Mouse (Mus musculus) bone marrow macrophage, adult 2 months (primary cell): ENCODE measurements around the gene Plppr1. TPM values are rescaled to one million over a fixed set of nuclear protein-coding genes. Genes with fewer than 3 reads are reported as not detected.

Source experiments
- H3K27ac ChIP-seq: 2 replicates; pipeline ENCODE4 v1.5.1; 2012; ENCODE audit warnings: low read depth, low read length; ENCODE audit not compliant: insufficient read depth
- H3K4me1 ChIP-seq: 2 replicates; pipeline ENCODE4 v1.6.1; 2012; ENCODE audit warnings: low read length; ENCODE audit not compliant: control insufficient read depth, insufficient read depth
- H3K4me3 ChIP-seq: 2 replicates; pipeline ENCODE4 v1.5.1; 2012; ENCODE audit warnings: mild to moderate bottlenecking, low read length, moderate library complexity; ENCODE audit not compliant: insufficient read depth
- CTCF ChIP-seq: IDR thresholded peaks from 2 replicates; pipeline ENCODE4 v1.5.1; 2012; ENCODE audit warnings: low read depth, mild to moderate bottlenecking, low read length, moderate library complexity
- POLR2A ChIP-seq: IDR thresholded peaks from 2 replicates; pipeline ENCODE4 v1.6.1; 2012; ENCODE audit warnings: mild to moderate bottlenecking, low read depth, low read length, borderline replicate concordance
- polyA plus RNA-seq: library from polyadenylated mRNA; stranded (reverse); fragments of >200 nt; gene quantifications from 2 replicates; pipeline ENCODE4 v1.2.4, GENCODE M21; 2012; ENCODE audit not compliant: missing spikeins, insufficient read depth, insufficient read length

The Plppr1 gene
- polyA plus RNA-seq, 1 experiment = not detected

DNA sequence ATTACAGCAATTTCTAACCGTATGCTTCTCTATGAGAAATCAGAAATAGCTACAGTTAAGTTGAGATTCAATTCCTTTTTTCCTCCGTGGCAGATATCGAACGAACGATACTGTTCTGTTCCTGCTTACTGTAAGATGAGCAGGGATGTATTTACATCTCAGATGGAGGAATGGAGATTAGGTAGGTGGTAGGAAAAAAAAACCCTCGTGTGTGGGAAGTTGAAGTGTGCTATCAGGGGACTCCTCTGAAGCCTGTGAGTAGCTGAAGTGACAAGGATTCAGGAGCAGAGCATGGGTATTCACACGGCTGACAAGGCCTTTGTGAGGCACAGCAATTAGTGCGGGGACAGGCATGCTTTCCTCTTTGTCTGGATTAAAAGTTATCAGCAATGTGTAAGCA, 49.3 kb downstream of the Plppr1 start:
- no peak overlapping the region for H3K27ac ChIP-seq
- no peak overlapping the region for H3K4me3 ChIP-seq
- TF ChIP-seq POLR2A (no peak), CTCF (no peak)
- no peaks in the 10 kb centered on the region for H3K4me1 ChIP-seq

DNA sequence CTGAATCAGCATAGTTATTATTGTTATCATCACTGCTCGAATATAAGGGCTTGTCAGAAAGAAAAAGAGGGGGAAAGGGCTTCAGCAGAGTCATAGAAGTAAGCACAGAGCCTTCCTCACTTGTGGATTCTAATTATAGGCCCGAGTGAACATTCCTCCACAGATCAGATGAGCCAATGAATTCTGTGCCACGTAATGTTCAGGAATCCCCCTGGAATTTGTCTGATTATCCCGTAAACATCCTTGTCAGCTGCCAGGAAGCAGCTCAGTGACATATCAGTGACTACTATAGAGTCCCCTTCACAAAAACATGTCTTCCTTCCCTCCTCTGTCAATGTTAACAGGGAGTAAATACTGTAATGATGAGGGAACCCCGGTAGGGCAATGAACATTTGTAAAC, 50.9 kb downstream of the Plppr1 start:
- H3K27ac ChIP-seq = no peak overlapping the region
- TF ChIP-seq POLR2A = no peak
- no peak for TF ChIP-seq CTCF
- H3K4me3 ChIP-seq = no peak overlapping the region
- H3K4me1 ChIP-seq = no peaks in the 10 kb centered on the region

DNA sequence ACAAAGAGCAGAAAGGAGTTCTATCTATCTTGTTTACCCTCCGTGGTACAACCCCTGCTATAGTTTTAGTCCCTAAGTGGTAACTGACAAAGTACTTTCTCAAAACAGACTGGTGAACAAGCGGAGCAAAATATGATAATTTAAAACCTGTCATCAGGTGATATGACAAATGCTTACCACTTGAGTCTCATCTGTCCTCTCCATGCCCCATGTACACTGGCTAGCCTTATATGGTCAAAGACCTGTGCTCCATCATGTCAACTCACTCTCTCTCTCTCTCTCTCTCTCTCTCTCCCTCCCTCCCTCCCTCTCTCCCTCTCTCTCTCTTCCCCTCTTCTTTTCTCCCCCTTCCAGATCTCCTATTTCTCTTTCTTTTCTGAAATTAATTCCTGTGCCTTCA, 59.8 kb downstream of the Plppr1 start:
- no peak for TF ChIP-seq POLR2A
- TF ChIP-seq CTCF = no peak
- H3K4me1 ChIP-seq = no peaks in the 10 kb centered on the region
- no peak overlapping the region for H3K27ac ChIP-seq
- H3K4me3 ChIP-seq = no peak overlapping the region

DNA sequence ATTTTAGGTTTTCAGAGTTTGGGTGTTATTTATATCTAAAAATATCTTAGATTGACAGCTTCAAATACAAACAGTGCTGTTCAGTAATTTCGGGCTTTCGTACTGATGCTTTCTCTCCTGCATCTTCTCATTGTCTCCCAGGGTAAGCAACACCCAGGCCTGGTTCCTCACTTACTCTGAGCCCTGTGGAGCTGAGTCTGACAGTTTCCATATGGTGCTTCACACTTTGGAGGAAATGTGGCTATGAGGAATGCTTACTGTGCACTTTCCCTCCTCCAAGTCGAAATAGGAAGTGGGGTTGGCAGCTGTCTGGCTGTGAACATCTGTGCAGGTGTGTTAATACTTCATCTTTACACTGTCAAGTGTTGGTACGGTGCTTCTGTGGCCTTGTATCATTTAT, 85.7 kb downstream of the Plppr1 start:
- no peak overlapping the region for H3K4me3 ChIP-seq
- H3K4me1 ChIP-seq = no peaks in the 10 kb centered on the region
- TF ChIP-seq POLR2A = no peak
- no peak for TF ChIP-seq CTCF
- H3K27ac ChIP-seq = no peak overlapping the region

DNA sequence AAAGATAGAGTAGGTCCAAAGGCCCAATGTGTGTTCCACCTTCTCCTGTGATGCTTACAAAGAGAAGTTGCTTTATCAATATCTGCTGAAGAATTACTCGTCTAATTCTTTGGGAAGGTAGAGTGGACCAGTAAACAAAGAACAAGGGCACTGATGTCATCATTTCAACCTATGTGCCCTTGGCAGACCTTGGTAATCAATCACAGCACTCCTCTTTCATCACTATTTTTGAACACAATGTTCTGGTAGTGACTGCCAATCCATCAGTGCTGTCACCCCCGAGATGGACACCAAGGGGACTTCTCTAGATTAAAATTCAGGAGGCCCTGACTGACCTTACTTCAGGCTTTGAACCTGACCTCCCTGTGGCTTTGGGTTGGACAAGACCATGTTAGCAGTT, 89.7 kb downstream of the Plppr1 start:
- TF ChIP-seq CTCF (no peak), POLR2A (no peak)
- H3K4me3 ChIP-seq = no peak overlapping the region
- H3K4me1 ChIP-seq = no peaks in the 10 kb centered on the region
- H3K27ac ChIP-seq = no peak overlapping the region

DNA sequence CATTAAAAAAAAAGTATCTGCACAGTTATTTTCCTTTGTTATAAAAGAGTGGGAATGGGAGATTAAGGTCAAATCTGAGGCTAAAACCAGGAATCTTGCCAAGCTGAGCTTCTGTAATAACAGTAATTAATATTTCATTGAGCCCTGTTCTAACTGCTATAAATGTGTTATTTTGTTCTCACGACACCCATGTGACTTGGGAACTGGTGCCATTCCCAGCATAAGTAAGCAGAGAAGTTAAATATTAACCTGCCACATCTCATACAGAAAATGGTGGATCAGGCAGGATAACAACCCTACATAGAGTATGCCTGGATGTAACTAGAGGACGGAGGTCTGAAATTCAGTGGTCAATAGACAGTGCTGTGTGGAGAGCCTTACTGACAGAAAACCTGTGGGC, 90.2 kb downstream of the Plppr1 start:
- H3K27ac ChIP-seq = no peak overlapping the region
- TF ChIP-seq CTCF = no peak
- TF ChIP-seq POLR2A = no peak
- no peak overlapping the region for H3K4me3 ChIP-seq
- no peaks in the 10 kb centered on the region for H3K4me1 ChIP-seq

DNA sequence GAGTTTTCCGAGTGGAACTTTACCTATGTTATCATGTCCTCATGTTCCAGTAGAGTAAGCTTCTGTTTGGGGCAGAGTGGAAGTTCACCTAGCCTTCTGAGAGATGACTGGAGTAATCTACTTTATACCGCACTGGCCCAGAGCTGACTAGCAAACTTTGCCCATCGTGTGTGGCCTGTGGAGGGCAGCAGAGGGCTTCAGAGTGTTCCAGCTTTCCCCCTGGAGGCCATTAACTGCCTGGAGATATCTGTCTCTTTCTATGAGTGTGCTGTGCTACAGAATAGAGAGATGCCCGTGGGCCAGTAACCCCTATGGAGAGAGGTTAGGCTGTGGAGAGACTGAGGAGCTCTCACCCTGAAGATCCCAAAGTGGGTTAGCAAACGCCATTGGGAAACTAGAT, 94.8 kb downstream of the Plppr1 start:
- H3K27ac ChIP-seq = no peak overlapping the region
- TF ChIP-seq POLR2A (no peak), CTCF (no peak)
- no peaks in the 10 kb centered on the region for H3K4me1 ChIP-seq
- no peak overlapping the region for H3K4me3 ChIP-seq

DNA sequence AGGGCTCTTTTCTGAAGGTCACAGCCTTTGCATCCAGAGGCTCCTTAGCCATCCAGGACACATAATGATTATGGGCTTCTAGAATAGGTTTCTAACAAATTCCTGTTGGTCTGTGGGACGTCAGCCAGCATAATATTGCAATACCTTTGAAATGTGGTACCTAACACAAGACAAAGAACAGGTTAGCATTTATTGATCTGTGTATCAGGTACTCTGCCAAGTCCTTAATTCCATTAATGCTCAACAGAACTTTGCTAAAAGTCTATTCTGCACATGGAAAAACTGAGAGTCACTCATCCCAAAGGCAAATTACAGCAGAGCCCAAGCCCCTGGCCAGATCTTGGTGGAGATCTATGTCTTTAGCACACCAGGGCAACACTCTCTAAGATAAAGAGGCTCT, 97.7 kb downstream of the Plppr1 start:
- no peaks in the 10 kb centered on the region for H3K4me1 ChIP-seq
- no peak overlapping the region for H3K4me3 ChIP-seq
- TF ChIP-seq POLR2A (no peak), CTCF (no peak)
- H3K27ac ChIP-seq = no peak overlapping the region

DNA sequence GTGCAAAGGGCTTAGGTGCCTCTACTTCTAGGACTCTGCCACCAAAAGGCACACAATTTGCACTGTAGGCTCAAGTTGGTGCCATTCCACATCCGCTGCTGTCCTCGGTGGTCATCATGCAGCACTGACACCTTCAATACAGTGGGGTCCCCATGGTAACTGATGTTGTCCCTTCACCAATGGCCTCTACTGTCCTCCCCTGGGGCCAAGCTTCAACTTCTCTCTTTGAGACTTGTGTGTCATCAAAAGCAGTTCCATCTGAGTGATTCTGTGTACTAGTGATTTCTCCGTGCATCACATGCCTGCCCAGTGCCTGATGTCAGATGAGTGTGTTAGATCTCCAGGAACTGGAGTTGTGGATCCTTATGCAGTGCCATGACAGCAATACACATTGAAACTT, 104.2 kb downstream of the Plppr1 start:
- no peaks in the 10 kb centered on the region for H3K4me1 ChIP-seq
- H3K27ac ChIP-seq = no peak overlapping the region
- H3K4me3 ChIP-seq = no peak overlapping the region
- TF ChIP-seq CTCF (no peak), POLR2A (no peak)

DNA sequence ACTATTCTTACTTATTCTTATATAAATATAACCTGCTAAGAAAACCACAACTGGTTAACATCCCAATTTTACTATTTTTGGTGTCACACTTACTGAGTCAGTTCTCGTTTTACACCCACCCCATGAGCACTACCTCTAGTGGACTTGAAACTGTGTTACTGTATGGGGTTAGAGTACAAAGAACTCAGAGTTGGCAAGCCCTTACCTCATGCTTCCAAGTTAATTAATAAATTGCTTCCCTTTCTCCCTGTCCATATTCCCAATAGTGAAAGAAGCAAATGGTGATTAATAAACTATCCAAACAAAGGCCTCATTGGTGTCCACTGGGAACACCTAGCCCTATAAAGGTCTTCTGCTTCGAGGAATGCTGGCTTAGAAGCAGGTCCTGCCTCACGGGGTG, 107.3 kb downstream of the Plppr1 start:
- Histone ChIP-seq H3K4me1 (no peaks in the 10 kb centered on the region), H3K27ac (no peak overlapping the region), H3K4me3 (no peak overlapping the region)
- TF ChIP-seq CTCF (no peak), POLR2A (no peak)

DNA sequence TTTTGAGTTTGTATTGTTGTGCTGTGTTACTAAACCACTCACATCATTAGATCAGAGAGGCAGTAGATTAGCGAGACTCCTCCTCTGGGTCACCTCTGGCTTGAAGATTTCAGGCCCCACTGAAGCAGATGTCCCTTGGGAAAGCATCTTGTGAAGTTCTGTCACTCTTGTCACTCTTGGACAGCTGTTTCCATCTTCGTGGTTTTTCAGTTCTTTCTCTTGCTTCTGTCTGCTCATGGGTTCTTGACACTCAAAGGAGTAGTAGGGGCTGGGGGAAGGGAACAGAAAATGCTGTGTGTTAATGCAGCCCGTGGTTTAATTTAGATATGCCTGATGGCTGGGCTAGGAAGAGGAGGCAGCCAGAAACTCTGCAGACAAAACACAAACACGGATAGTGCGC, 108.0 kb downstream of the Plppr1 start:
- Histone ChIP-seq H3K27ac (no peak overlapping the region), H3K4me3 (no peak overlapping the region), H3K4me1 (no peaks in the 10 kb centered on the region)
- TF ChIP-seq POLR2A (no peak), CTCF (no peak)

DNA sequence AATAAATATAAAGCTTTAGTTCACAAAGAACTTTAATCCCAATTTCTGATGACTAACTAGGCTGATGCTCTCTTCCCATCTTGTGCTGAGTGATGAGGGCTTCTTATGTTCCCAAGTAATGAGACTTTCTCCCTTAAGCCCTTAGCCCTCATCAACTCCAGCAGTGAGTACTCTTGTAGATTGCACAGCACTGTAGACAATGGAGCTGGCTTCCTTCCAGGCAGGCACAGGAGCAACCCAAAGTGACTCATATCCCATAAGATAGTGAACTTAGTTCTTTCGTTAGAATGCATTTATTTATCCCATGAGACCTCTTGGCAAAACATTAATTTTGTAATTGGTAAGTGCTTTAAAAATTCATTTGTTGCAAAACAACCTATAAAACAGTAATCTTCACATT, 110.4 kb downstream of the Plppr1 start:
- H3K4me1 ChIP-seq = no peaks in the 10 kb centered on the region
- no peak overlapping the region for H3K27ac ChIP-seq
- TF ChIP-seq CTCF = no peak
- TF ChIP-seq POLR2A = no peak
- H3K4me3 ChIP-seq = no peak overlapping the region
